Comparison of ENCODE assay signal across 18 mouse cellular contexts in the genomic region with DNA sequence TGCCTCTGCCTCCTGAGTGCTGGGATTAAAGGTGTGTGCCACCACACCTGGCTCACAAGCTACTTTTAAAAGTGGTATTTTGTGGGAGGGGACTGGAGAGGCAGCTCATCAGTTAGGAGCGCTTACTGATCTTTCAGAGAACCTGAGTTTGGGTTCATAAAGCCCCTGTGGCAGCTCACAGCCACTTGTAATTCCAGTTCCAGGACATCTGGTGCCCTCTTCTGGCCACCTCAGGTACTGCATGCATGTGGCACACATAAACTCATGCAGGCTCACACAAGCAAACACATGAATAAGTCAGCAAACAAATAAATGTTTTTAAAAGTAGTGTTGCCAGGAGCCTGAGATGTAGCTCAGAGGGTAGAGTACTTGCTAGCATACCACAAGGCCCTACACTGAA. TPM values are rescaled to one million over a fixed set of nuclear protein-coding genes. Genes with fewer than 3 reads are reported as not detected.
DNase-seq lines count a peak whose midpoint lies in the region; ATAC-seq and TF ChIP-seq lines count a peak whose summit lies in the region.
"Had no signal": no experiment of that assay in that cellular context is flagged by ENCODE, and none has a peak within 500 bp of the region (broad histone marks: within the 10 kb centered on the region; RNA-seq: fewer than 3 reads in every experiment).

No protein-coding gene starts in this region.

- no peak overlapping the region for H3K4me2 ChIP-seq in liver, embryonic 12.5 days
- H3K4me2 ChIP-seq: limb, embryonic 13.5 days; neural tube, embryonic 12.5 days had no signal

- peak; percentile 45; the same call in 1 of the 2 replicates for TF ChIP-seq CTCF in liver, adult 2 months (IDR thresholded peaks at IDR 0.05; ENCODE audit: low read depth, low read length)

- no peak overlapping the region for H3K9ac ChIP-seq in liver, adult 2 months (ENCODE audit: low read depth, low read length)
- H3K9ac ChIP-seq in liver, embryonic 12.5 days, result no peak overlapping the region
- H3K9ac ChIP-seq: limb, embryonic 13.5 days; neural tube, embryonic 12.5 days had no signal

- peaks cover 14% of the 10 kb centered on the region for H3K27me3 ChIP-seq in liver, adult 2 months (ENCODE audit: control insufficient read depth, insufficient read depth, low read length)
- H3K27me3 ChIP-seq in liver, embryonic 12.5 days (replicated peaks), result peaks cover 85% of the 10 kb centered on the region
- H3K27me3 ChIP-seq in embryonic facial prominence, embryonic 10.5 days (replicated peaks; ENCODE audit: low read depth, poor library complexity, severe bottlenecking), result peaks cover 87% of the 10 kb centered on the region

- H3K9me3 ChIP-seq in liver, embryonic 12.5 days (replicated peaks), result no peaks in the 10 kb centered on the region
- H3K9me3 ChIP-seq in embryonic facial prominence, embryonic 10.5 days, result peaks cover 6% of the 10 kb centered on the region

- no peak overlapping the region for H3K4me3 ChIP-seq in liver, adult 2 months (ENCODE audit: insufficient read depth, low read depth, low read length)
- H3K4me3 ChIP-seq in liver, embryonic 12.5 days, result no peak overlapping the region
- no peak overlapping the region for H3K4me3 ChIP-seq in embryonic facial prominence, embryonic 10.5 days
- H3K4me3 ChIP-seq: heart, embryonic 10.5 days; limb, embryonic 13.5 days; megakaryocyte, embryonic 14.5 days; neural tube, embryonic 12.5 days had no signal

- ATAC-seq in CD4-positive, CD25-positive, alpha-beta regulatory T cell, adult 4 months, result no peak
- no peak for ATAC-seq in liver, embryonic 12.5 days
- no peak for ATAC-seq in megakaryocyte progenitor cell, adult 5-6 weeks (replicated peaks; ENCODE audit: poor library complexity)
- ATAC-seq: hindbrain, embryonic 16.5 days had no signal

- DNase-seq in CD4-positive, CD25-positive, alpha-beta regulatory T cell, adult 2 months (ENCODE audit: low read depth, low spot score), result peak; percentile 30
- no peak for DNase-seq in liver, adult 2 months (ENCODE audit: extremely low read depth, low read depth, low spot score)
- DNase-seq in ES-CJ7 (ENCODE audit: low read depth, low spot score), result peak; percentile 80
- DNase-seq in embryonic facial prominence, embryonic 10.5 days (ENCODE audit: low spot score), result peak; percentile 33
- DNase-seq in urinary bladder, postnatal 4 days (ENCODE audit: low spot score in 2 of 2), result no peak
- DNase-seq: cerebellum, adult 18-20 months; right cerebral cortex, postnatal 14 days had no signal

- no peak overlapping the region for H3K27ac ChIP-seq in liver, adult 2 months (replicated peaks; ENCODE audit: insufficient read depth, low read depth, low read length)
- H3K27ac ChIP-seq in liver, embryonic 12.5 days, result no peak overlapping the region
- H3K27ac ChIP-seq in embryonic facial prominence, embryonic 10.5 days (replicated peaks), result no peak overlapping the region
- H3K27ac ChIP-seq: heart, embryonic 10.5 days; limb, embryonic 13.5 days; neural tube, embryonic 12.5 days had no signal

- no peaks in the 10 kb centered on the region for H3K36me3 ChIP-seq in liver, adult 2 months (ENCODE audit: control insufficient read depth, insufficient read depth, low read length)
- no peaks in the 10 kb centered on the region for H3K36me3 ChIP-seq in liver, embryonic 12.5 days
- H3K36me3 ChIP-seq in embryonic facial prominence, embryonic 10.5 days (replicated peaks), result no peaks in the 10 kb centered on the region
- H3K36me3 ChIP-seq: heart, embryonic 10.5 days; limb, embryonic 13.5 days; neural tube, embryonic 12.5 days had no signal

- peaks cover 7% of the 10 kb centered on the region; the same call in 1 of the 2 replicates for H3K4me1 ChIP-seq in liver, adult 2 months (ENCODE audit: control insufficient read depth, insufficient read depth, low read length)
- no peaks in the 10 kb centered on the region for H3K4me1 ChIP-seq in liver, embryonic 12.5 days
- peaks cover 50% of the 10 kb centered on the region for H3K4me1 ChIP-seq in embryonic facial prominence, embryonic 10.5 days

- no peak for TF ChIP-seq POLR2A in liver, adult 2 months (IDR thresholded peaks at IDR 0.05; ENCODE audit: extremely low read depth, insufficient read depth, low read length)

- no peaks in the 10 kb centered on the region for H3K79me2 ChIP-seq in liver, adult 2 months (ENCODE audit: control insufficient read depth, insufficient read depth, low read length)

- 92% methylated on average over 1 of the region's 1 CpGs for WGBS in liver, adult 2 months
- WGBS in liver, embryonic 12.5 days (ENCODE audit: insufficient replicate concordance), result 65% methylated on average over 1 of the region's 1 CpGs
- 87% methylated on average over 1 of the region's 1 CpGs for WGBS in embryonic facial prominence, embryonic 10.5 days

RNA-seq across cellular contexts. Expression of a gene that starts 7.7 kb away (rescaled TPM):
- polyA plus RNA-seq in CD4-positive, CD25-positive, alpha-beta regulatory T cell, adult 4 months (2017; shearing (Covaris generic)), result not detected
- not detected in 2 replicates for total RNA-seq in liver, adult 2 months (2014; rRNA removed)
- not detected in 2 replicates for polyA plus RNA-seq in liver, adult 2 months (2012; rRNA removed)
- 0.69 and 0.88 TPM in 2 replicates for polyA plus RNA-seq in liver, embryonic 12.5 days (2016; fragmentation: Nextera tagmentation; extraction: Ambion mirVana)
- polyA plus RNA-seq in embryonic facial prominence, embryonic 10.5 days (2016; fragmentation: Nextera tagmentation; extraction: Ambion mirVana), result 44.2 and 52.9 TPM in 2 replicates
- not detected in 2 replicates for total RNA-seq in megakaryocyte progenitor cell, adult 5-6 weeks (2015)
- total RNA-seq in megakaryocyte progenitor cell, adult 5-6 weeks (2017), result not detected in 2 replicates
- total RNA-seq: layer of hippocampus, adult 18-20 months had no signal
- polyA plus RNA-seq: frontal cortex, adult 2 months; hindbrain, embryonic 16.5 days had no signal

RNA-seq across cellular contexts. Expression of a gene that starts 59.3 kb away (rescaled TPM):
- polyA plus RNA-seq in CD4-positive, CD25-positive, alpha-beta regulatory T cell, adult 4 months (2017; shearing (Covaris generic)), result under 1 TPM in 1 of 2 experiments, not detected in 1; 0.58 TPM
- not detected in 2 replicates for total RNA-seq in liver, adult 2 months (2014; rRNA removed)
- polyA plus RNA-seq in liver, adult 2 months (2012; rRNA removed), result 0.26 TPM in 1 of 2 replicates, not detected in the other
- polyA plus RNA-seq in liver, embryonic 12.5 days (2016; fragmentation: Nextera tagmentation; extraction: Ambion mirVana), result 0.13 TPM in 1 of 2 replicates, not detected in the other
- polyA plus RNA-seq in embryonic facial prominence, embryonic 10.5 days (2016; fragmentation: Nextera tagmentation; extraction: Ambion mirVana), result not detected in 2 replicates
- total RNA-seq in megakaryocyte progenitor cell, adult 5-6 weeks (2015), result 0.37 TPM in 1 of 2 replicates, not detected in the other
- total RNA-seq in megakaryocyte progenitor cell, adult 5-6 weeks (2017), result not detected in 2 replicates
- total RNA-seq: layer of hippocampus, adult 18-20 months had no signal
- polyA plus RNA-seq: embryonic facial prominence, embryonic 14.5 days; limb, embryonic 13.5 days; neural tube, embryonic 12.5 days had no signal

Comparison
In these comparisons a context has a peak if more than half of its experiments do, and no peak if none do; other contexts are left out.
1. DNase-seq: peak in CD4-positive, CD25-positive, alpha-beta regulatory T cell, adult 2 months (single experiment), ES-CJ7 (single experiment) and embryonic facial prominence, embryonic 10.5 days (single experiment); none in liver, adult 2 months (single experiment) and urinary bladder, postnatal 4 days (0 of 2).
2. RNA of a gene that starts 7.7 kb away (polyA plus RNA-seq): 44.2 to 52.9 TPM in embryonic facial prominence, embryonic 10.5 days; 0.69 to 0.88 TPM in liver, embryonic 12.5 days, not detected in liver, adult 2 months and not detected in CD4-positive, CD25-positive, alpha-beta regulatory T cell, adult 4 months; every median in the first group is over 10 times any median in the second.